Mouse (Mus musculus): ENCODE data around the gene Faap20.

Faap20 gene

DNA sequence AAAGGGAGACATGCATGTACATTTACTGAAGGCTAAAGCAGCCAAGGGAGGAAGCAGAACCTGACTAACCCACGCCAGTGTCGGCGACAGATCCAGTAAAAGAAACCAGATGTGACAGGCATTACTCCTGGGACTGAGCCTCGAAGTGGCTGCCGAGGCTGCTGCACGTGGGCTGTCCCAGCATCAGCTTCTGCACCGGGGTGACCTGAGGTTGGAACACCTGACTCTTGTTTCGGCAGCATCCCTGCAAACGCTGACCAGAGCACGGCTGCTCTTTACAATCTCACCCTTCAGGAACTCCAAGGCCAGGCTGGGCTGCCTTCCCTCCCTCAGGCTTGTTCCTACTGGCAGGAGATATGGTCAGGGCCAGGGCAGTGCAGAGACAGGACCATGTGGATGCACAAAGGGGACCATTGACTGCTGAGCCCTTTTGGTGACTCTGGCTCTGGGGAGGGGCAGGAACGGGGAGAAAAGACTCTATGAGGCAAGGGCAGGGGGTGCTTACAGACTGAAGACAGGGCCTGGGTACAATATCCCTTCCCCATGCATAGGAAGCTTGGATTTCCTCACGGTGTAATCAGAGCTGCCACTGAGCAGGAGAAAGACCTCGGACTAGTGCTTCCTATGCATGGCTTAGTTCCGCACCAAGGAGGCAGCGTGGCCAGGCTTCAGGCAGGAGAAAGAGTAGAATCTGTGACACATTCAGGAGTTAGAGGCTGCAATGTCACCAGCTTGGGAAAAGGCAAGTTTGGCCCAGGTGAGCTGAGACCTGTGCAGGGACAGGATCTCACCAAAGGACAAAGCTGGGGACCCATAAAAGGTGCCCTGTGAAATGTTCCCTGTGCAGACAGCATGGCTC is 35.1 kb downstream of the Faap20 start:
- DNase-seq (ENCODE audit: low spot score in 2 of 2), result no peak

DNA sequence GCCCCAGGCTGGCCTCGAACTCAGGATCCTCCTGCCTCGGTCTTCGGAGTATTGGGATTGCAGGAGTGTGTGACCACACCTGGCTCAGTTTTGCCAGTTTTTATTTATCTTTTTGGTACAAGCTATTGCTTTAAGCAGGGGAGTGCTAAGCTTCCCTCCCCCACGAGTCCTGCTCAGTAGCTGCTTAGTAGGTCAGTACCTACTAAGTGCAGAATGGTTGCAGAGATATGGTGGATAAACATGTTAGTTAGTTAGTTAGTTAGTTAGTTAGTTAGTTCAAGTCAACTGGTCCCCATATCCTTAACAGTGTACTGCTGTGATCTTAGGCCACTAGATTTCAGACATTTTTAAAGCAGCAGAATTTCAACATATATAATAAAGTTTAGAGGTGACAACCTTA is 36.5 kb downstream of the Faap20 start:
- DNase-seq (ENCODE audit: low spot score in 2 of 2), result no peak

- no peak for DNase-seq (ENCODE audit: low spot score in 2 of 2)
These were observed 38.1 kb downstream of the Faap20 start for GRCm38 (mm10) chr4:155287713-155288112.

GRCm38 (mm10) chr4:155288586-155288985 is 39.0 kb downstream of the Faap20 start:
- DNase-seq (ENCODE audit: low spot score in 2 of 2), result no peak

DNA sequence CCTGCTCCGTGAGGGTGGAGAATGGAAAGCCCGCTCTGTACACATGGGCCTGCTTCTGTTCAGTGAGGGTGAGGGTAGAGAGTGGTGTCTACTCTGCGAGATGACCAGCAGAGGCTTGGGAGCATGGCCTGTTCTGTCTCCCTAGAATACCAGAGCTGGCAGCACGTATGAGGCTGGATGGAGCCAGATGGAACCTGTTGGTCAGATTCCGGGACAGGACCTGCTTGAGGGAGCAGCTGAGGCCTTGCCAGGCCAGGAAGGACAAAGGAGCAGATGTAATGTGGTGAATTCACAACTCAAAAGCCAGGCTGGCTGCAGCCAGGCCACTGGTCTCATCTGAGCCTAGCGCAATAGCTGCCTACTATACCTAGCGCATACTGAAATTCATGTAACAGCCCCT is 40.4 kb downstream of the Faap20 start:
- DNase-seq (ENCODE audit: low spot score in 2 of 2), result no peak

DNA sequence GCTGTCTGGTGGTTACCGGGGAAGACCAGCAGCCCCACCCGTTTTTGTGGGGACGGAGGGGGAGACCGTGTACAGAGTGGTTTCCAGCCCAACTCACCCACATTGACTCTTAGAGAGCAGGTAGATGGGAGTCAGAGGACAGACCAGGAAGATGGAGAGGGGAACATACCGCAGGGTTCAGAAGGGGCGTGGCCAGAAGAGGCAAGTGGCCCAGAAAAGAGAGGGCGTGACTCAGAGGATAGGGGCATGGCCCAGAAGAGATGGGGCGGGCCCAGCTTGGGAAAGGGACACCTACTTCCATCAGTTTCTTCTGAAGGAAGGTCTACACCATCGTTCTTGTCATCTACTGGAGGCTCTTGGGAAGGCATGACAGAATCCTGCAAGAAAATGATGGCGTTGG is 43.3 kb downstream of the Faap20 start:
- DNase-seq (ENCODE audit: low spot score in 2 of 2), result no peak

GRCm38 (mm10) chr4:155294381-155294780 is 44.8 kb downstream of the Faap20 start:
- DNase-seq (ENCODE audit: low spot score in 2 of 2), result no peak

DNA sequence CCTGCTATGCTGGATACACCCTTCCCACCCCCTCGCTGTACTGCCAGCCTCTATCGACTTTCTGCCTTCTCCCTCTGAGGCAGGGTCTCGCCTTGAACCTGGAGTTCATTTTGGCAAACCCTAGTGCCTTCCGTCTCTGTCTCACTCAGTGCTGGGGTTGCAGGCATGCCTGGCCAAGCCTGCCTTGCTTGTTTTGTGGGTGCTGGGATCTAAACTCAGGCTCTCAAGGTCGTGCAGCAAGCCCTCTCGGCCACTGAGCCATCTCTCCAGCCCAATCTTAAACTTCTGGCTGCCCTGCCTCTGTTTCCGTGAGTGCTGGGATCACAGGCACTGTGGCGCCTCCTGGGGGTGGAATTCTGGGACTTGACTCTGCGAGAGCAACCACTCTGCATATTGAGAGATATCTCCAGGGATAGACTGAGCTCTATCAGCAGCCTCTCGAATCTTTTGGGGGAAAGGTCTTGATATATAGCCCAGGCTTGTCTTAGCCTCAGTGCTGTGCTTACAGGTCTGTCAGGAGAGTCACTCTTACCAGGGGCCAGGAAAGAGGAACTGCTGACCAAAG is 45.5 kb downstream of the Faap20 start:
- DNase-seq (ENCODE audit: low spot score in 2 of 2), result no peak

DNA sequence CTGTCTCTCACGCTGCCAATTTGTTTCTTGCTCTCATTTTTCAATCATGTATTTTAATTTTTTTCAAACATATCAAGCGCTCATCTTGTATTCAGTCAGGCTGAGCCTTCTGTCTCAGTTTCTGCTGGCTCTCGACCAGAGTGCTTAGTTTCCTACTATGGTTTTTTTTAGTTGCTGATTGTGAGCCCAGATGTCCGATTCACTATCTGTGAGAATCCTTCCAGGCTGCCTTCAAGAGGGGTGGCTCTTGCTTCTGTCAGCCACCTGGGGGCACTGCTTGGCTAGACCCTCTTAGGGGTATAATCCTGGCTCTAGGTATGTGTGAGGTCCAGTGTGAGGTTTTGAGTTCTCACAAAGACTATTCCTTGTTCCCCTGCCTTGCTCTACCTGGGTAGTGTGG is 46.4 kb downstream of the Faap20 start:
- DNase-seq (ENCODE audit: low spot score in 2 of 2), result no peak

DNA sequence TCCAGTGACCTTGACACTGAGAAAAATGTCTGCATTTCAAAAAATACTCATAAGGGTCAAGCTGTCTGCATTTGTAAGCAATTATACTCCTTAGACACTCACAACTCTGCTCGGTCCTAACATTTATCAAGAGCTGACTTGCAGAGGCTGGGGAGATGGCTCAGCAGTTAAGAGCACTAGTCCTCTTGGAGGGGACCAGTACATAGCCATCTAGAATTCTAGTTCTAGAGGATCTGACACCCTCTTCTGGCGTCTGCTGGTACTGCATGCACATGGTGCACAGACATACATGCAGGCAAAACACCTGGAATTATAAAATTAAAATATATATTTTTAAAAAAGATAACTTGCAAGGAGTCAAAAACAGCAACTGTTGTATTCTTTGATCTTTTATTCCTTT is 47.5 kb downstream of the Faap20 start:
- DNase-seq (ENCODE audit: low spot score in 2 of 2), result no peak

DNA sequence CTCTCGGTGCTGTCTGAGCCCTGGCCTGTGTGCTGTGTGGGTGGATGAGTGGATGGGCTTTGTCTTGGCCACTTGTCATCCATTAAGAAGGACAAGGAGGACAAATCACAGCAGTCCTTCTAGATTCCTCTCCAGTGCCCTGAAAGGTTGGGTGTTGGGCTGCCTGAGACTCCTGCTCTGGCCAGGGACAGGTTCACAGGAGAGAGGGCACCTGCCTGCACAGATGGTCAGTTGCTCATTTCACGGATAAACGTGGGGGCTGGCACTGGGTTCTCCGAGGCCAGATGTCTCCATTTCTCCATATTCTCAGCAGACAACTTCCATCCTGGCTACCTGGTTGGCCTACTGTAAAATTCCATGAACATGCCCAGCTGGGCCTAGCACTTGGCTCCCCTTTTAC is 49.2 kb downstream of the Faap20 start:
- DNase-seq (ENCODE audit: low spot score in 2 of 2), result no peak

DNA sequence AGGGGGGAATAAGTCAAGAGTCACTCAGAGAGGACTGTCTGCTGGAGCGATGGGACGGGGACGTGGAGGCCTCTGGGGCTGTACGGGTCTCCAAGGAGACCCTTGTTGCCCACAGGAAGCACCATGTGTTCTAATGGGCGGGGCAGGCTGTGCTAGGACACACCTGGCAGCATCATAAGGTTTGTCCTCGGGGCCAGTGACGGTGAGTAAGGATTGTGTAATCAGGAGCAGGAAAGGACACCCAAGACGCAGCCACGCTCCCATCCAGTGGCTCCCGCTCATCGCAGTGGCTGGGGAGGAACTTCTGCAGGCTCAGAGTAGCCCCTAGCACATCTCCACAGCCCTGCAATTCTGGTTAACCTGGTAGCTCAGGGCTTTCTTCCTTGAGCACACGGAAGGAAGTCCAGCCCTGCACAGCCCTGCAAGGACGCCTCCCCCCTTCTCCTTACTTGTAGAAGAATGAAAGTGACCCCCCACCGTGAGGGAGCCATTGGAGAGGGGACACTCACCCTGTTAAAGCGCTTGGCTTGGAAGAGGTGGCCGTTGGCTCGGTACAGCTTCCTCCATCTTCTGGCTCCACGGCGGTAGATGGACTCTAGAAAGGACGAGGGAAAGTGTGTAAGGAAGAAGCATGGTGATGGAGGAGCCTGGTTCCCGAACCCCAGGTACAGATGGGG is 51.0 kb downstream of the Faap20 start:
- no peak for DNase-seq (ENCODE audit: low spot score in 2 of 2)

GRCm38 (mm10) chr4:155301098-155301447 is 51.5 kb downstream of the Faap20 start:
- DNase-seq (ENCODE audit: low spot score in 2 of 2), result no peak

DNA sequence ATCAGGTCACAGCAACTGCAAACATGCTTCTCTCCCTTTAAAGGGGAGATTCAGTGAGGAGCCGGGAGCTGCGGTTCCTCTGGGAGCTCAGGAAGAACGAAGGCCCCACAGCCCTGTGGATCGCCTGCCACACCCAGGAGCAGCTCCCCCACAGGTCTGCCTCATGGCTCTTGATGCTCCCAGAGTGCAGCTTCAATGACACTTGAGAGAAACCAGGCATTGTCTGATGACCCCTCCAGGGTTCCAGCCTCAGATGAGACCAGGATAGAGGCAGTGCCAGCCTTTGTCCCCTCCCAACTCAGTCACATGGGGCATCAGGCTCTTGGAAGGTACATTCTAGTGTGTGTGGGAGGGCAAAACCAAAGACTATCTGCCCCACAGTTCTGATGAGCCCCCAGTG is 52.4 kb downstream of the Faap20 start:
- DNase-seq (ENCODE audit: low spot score in 2 of 2), result no peak

DNA sequence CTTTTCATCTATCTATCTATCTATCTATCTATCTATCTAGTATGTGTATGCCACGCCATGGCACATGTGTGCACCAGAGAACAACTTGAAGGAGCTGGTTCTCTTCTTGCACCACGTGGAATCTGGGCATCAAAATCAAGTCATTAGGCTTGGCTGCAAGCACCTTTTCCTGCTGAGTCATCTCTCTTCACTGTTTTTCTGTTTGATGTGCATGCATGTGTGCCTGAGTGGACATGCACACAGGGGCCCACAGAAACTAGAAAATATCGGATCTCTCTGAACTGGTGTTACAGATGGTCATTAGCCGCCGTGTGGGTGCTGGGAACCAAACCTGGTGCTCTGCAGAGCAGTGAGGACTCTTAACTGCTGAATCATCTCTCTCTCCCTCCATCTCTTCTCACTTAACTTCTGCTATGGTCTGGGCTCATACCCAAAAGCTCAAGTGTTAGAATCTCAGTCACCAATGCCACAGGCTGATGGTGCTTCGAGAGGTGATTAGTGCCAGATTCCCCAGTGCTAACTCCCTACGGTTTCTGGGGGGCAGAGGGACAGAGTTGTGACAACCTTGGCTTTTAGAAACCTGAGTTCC is 55.0 kb downstream of the Faap20 start:
- DNase-seq (ENCODE audit: low spot score in 2 of 2), result no peak

DNA sequence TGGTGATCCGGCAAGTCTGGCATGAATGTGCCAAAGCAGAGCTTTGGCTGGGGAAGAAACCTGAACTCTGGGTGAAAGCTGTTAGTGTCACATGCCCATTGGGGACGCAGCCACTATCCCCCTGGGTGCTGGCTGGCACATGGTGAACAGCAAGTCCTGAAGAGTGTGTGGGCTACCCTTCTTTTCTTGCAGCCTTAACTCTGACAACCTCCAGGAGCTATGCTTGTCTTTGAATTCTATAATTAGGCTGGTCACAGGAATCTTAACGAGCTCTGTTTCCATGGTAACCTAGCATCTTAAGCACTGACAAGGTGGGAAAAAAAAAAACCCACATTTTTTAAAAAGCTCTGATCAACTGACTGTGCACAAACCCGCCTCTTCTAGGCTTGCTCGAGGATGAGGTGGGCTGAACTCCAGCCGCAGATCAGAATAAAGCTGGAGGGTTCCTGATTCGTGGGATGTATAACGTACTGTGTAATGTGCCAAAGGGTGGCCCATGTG is 56.0 kb downstream of the Faap20 start:
- DNase-seq (ENCODE audit: low spot score in 2 of 2), result no peak
